Mouse (Mus musculus) forebrain, embryonic 15.5 days (tissue): ENCODE measurements at regions not wholly inside any gene's neighbourhood (a gene's known extent, or its start where the extent isn't known, plus 50 kb on each side); places are given as distances from the start of the nearest gene placed in this dataset.

Experiments
- ATAC-seq: fragments of 200-750 bp; cut with Nextera tagmentation; replicated peaks from 2 replicates; pipeline ENCODE4 v1.8.0; 2017; ENCODE audit warnings: mild to moderate bottlenecking, moderate TSS enrichment, moderate library complexity
- H3K27ac ChIP-seq: fragments of 300-500 bp; sonication (generic); replicated peaks from 2 replicates; pipeline ENCODE4 v1.5.1; 2015; ENCODE audit warnings: mild to moderate bottlenecking, inconsistent platforms
- H3K27me3 ChIP-seq: fragments of 300-500 bp; sonication (generic); 2 replicates; pipeline ENCODE4 v1.6.1; 2015; ENCODE audit warnings: inconsistent platforms
- H3K36me3 ChIP-seq: fragments of 300-500 bp; sonication (generic); 2 replicates; pipeline ENCODE4 v1.6.1; 2015; ENCODE audit warnings: mild to moderate bottlenecking, inconsistent platforms
- H3K4me1 ChIP-seq: fragments of 300-500 bp; sonication (generic); 2 replicates; pipeline ENCODE4 v1.6.1; 2015; ENCODE audit warnings: inconsistent platforms
- H3K4me2 ChIP-seq: fragments of 300-500 bp; sonication (generic); replicated peaks from 2 replicates; pipeline ENCODE4 v1.6.1; 2015; ENCODE audit warnings: mild to moderate bottlenecking, inconsistent platforms
- H3K4me3 ChIP-seq: fragments of 300-500 bp; sonication (generic); 2 replicates; pipeline ENCODE4 v1.5.1; 2015; ENCODE audit warnings: mild to moderate bottlenecking, inconsistent platforms
- H3K9ac ChIP-seq: fragments of 300-500 bp; sonication (generic); replicated peaks from 2 replicates; pipeline ENCODE4 v1.6.1; 2015; ENCODE audit warnings: mild to moderate bottlenecking, inconsistent platforms
- H3K9me3 ChIP-seq: fragments of 300-500 bp; sonication (generic); 2 replicates; pipeline ENCODE4 v1.6.1; 2016; ENCODE audit warnings: inconsistent platforms
- WGBS: fragments of 180-500 bp; shearing (Covaris S2); methylation state at CpG from one replicate; pipeline ENCODE4 v1.1.7; 2015; ENCODE audit warnings: mixed read lengths; 5-methylcytosine and 5-hydroxymethylcytosine counted together

- ATAC-seq = peak; percentile 46; the same call in 1 of the 2 replicates
- Histone ChIP-seq H3K4me2 (no peak overlapping the region), H3K27ac (no peak overlapping the region), H3K9ac (no peak overlapping the region), H3K4me3 (no peak overlapping the region), H3K4me1 (no peaks in the 10 kb centered on the region; the same call in 1 of the 2 replicates), H3K27me3 (no peaks in the 10 kb centered on the region), H3K9me3 (no peaks in the 10 kb centered on the region), H3K36me3 (no peaks in the 10 kb centered on the region)
- WGBS = 56% methylated on average over 5 of the region's 5 CpGs
Measured at GRCm38 (mm10) chr14:108152981-108153380, 761.0 kb downstream of the Slitrk1 start.

GRCm38 (mm10) chr14:108123147-108123546 lies 790.8 kb downstream of the Slitrk1 start:
- Histone ChIP-seq H3K9ac (no peak overlapping the region), H3K36me3 (no peaks in the 10 kb centered on the region), H3K4me2 (no peak overlapping the region), H3K9me3 (no peaks in the 10 kb centered on the region), H3K4me1 (no peaks in the 10 kb centered on the region), H3K27ac (no peak overlapping the region), H3K4me3 (no peak overlapping the region), H3K27me3 (no peaks in the 10 kb centered on the region)
- 90% methylated on average over 2 of the region's 2 CpGs for WGBS
- no peak for ATAC-seq

- Histone ChIP-seq H3K4me1 (no peaks in the 10 kb centered on the region), H3K4me3 (no peak overlapping the region), H3K9ac (no peak overlapping the region), H3K36me3 (no peaks in the 10 kb centered on the region), H3K27me3 (no peaks in the 10 kb centered on the region), H3K9me3 (no peaks in the 10 kb centered on the region), H3K27ac (no peak overlapping the region), H3K4me2 (no peak overlapping the region)
- WGBS = 79% methylated on average over 2 of the region's 2 CpGs
- no peak for ATAC-seq
Measured at GRCm38 (mm10) chr14:108105009-108105408, 808.9 kb downstream of the Slitrk1 start.

- Histone ChIP-seq H3K9ac (no peak overlapping the region), H3K9me3 (no peaks in the 10 kb centered on the region), H3K4me1 (no peaks in the 10 kb centered on the region), H3K27me3 (no peaks in the 10 kb centered on the region), H3K36me3 (no peaks in the 10 kb centered on the region), H3K4me2 (no peak overlapping the region), H3K4me3 (no peak overlapping the region), H3K27ac (no peak overlapping the region)
- ATAC-seq = no peak
- 80% methylated on average over 2 of the region's 2 CpGs for WGBS
Measured at GRCm38 (mm10) chr14:108090965-108091364, 823.0 kb downstream of the Slitrk1 start.

GRCm38 (mm10) chr14:108049997-108050396 lies 864.0 kb downstream of the Slitrk1 start:
- Histone ChIP-seq H3K4me3 (no peak overlapping the region), H3K27ac (no peak overlapping the region), H3K9me3 (no peaks in the 10 kb centered on the region), H3K4me1 (no peaks in the 10 kb centered on the region), H3K9ac (no peak overlapping the region), H3K27me3 (no peaks in the 10 kb centered on the region), H3K4me2 (no peak overlapping the region), H3K36me3 (no peaks in the 10 kb centered on the region)
- 89% methylated on average over 2 of the region's 2 CpGs for WGBS
- ATAC-seq = no peak

GRCm38 (mm10) chr14:108035959-108036358 lies 878.0 kb downstream of the Slitrk1 start:
- Histone ChIP-seq H3K27ac (no peak overlapping the region), H3K27me3 (no peaks in the 10 kb centered on the region), H3K4me1 (no peaks in the 10 kb centered on the region), H3K4me2 (no peak overlapping the region), H3K36me3 (no peaks in the 10 kb centered on the region), H3K9me3 (no peaks in the 10 kb centered on the region), H3K4me3 (no peak overlapping the region), H3K9ac (no peak overlapping the region)
- 96% methylated on average over 1 of the region's 1 CpGs for WGBS
- no peak for ATAC-seq

GRCm38 (mm10) chr14:108034162-108034561 lies 879.8 kb downstream of the Slitrk1 start:
- no peaks in the 10 kb centered on the region for H3K4me1 ChIP-seq
- no peak for ATAC-seq
- WGBS = 88% methylated on average over 1 of the region's 1 CpGs
- no peak overlapping the region for H3K9ac ChIP-seq
- H3K36me3 ChIP-seq = no peaks in the 10 kb centered on the region
- no peak overlapping the region for H3K4me2 ChIP-seq
- no peaks in the 10 kb centered on the region for H3K9me3 ChIP-seq
- no peaks in the 10 kb centered on the region for H3K27me3 ChIP-seq
- H3K27ac ChIP-seq = no peak overlapping the region
- no peak overlapping the region for H3K4me3 ChIP-seq

- H3K27ac ChIP-seq = no peak overlapping the region
- ATAC-seq = no peak
- H3K4me3 ChIP-seq = no peak overlapping the region
- no peaks in the 10 kb centered on the region for H3K27me3 ChIP-seq
- H3K9ac ChIP-seq = no peak overlapping the region
- H3K4me1 ChIP-seq = peaks cover 4% of the 10 kb centered on the region
- 63% methylated on average over 3 of the region's 3 CpGs for WGBS
- no peaks in the 10 kb centered on the region for H3K36me3 ChIP-seq
- H3K4me2 ChIP-seq = no peak overlapping the region
- H3K9me3 ChIP-seq = no peaks in the 10 kb centered on the region
Measured at GRCm38 (mm10) chr14:108022551-108022950, 891.4 kb downstream of the Slitrk1 start.

GRCm38 (mm10) chr14:108022066-108022465 lies 891.9 kb downstream of the Slitrk1 start:
- Histone ChIP-seq H3K9me3 (no peaks in the 10 kb centered on the region), H3K4me2 (no peak overlapping the region), H3K9ac (no peak overlapping the region), H3K4me3 (no peak overlapping the region), H3K27me3 (no peaks in the 10 kb centered on the region), H3K36me3 (no peaks in the 10 kb centered on the region), H3K4me1 (peaks cover 4% of the 10 kb centered on the region), H3K27ac (no peak overlapping the region)
- peak; percentile 89 for ATAC-seq
- 10% methylated on average over 1 of the region's 1 CpGs for WGBS

- Histone ChIP-seq H3K36me3 (no peaks in the 10 kb centered on the region), H3K9ac (no peak overlapping the region), H3K4me3 (no peak overlapping the region), H3K4me2 (no peak overlapping the region), H3K9me3 (no peaks in the 10 kb centered on the region), H3K4me1 (peaks cover 4% of the 10 kb centered on the region), H3K27me3 (no peaks in the 10 kb centered on the region), H3K27ac (no peak overlapping the region)
- WGBS = 60% methylated on average over 7 of the region's 7 CpGs
- ATAC-seq = 0 out of 2 replicates have a peak, but pooled peaks have one; percentile 36
Measured at GRCm38 (mm10) chr14:108021331-108021730, 892.6 kb downstream of the Slitrk1 start.

- ATAC-seq = no peak
- Histone ChIP-seq H3K9ac (no peak overlapping the region), H3K27me3 (no peaks in the 10 kb centered on the region), H3K4me3 (no peak overlapping the region), H3K27ac (no peak overlapping the region), H3K4me2 (no peak overlapping the region), H3K36me3 (no peaks in the 10 kb centered on the region), H3K4me1 (no peaks in the 10 kb centered on the region), H3K9me3 (no peaks in the 10 kb centered on the region)
Measured at GRCm38 (mm10) chr14:107987752-107988285, 926.1 kb downstream of the Slitrk1 start.

- no peak overlapping the region for H3K27ac ChIP-seq
- H3K27me3 ChIP-seq = no peaks in the 10 kb centered on the region
- H3K4me1 ChIP-seq = no peaks in the 10 kb centered on the region
- H3K4me2 ChIP-seq = no peak overlapping the region
- ATAC-seq = no peak
- H3K9ac ChIP-seq = no peak overlapping the region
- H3K4me3 ChIP-seq = no peak overlapping the region
- 95% methylated on average over 3 of the region's 3 CpGs for WGBS
- no peaks in the 10 kb centered on the region for H3K9me3 ChIP-seq
- H3K36me3 ChIP-seq = no peaks in the 10 kb centered on the region
Measured at GRCm38 (mm10) chr14:107978141-107978540, 935.8 kb downstream of the Slitrk1 start.

- no peak overlapping the region for H3K27ac ChIP-seq
- no peak overlapping the region for H3K4me3 ChIP-seq
- whole genome bisulfite sequencing = 98% methylated on average over 1 of the region's 1 CpGs
- no peaks in the 10 kb centered on the region for H3K27me3 ChIP-seq
- no peak overlapping the region for H3K9ac ChIP-seq
- H3K4me2 ChIP-seq = no peak overlapping the region
- no peak for ATAC-seq
- H3K9me3 ChIP-seq = no peaks in the 10 kb centered on the region
- no peaks in the 10 kb centered on the region for H3K4me1 ChIP-seq
- no peaks in the 10 kb centered on the region for H3K36me3 ChIP-seq
Measured at GRCm38 (mm10) chr14:107952076-107952475, 961.9 kb downstream of the Slitrk1 start.
